Mouse (Mus musculus) CH12.LX (cell line): Measurements from ENCODE around the gene Krt10.

Experiments
- CHD2 ChIP-seq: IDR thresholded peaks from 2 replicates; pipeline ENCODE4 v1.6.1; 2011; ENCODE audit warnings: low read length, improper control_type of control experiment
- CTCF ChIP-seq, 2 experiments: IDR thresholded peaks in 1 of 2; conservative IDR thresholded peaks in 1 of 2; 2 replicates each; pipeline ENCODE4 v1.5.1; 2011 to 2012; ENCODE audit warnings: low read depth in 2 of 2, low read length in 2 of 2, improper control_type of control experiment in 1 of 2, inconsistent platforms in 1 of 2, mild to moderate bottlenecking in 1 of 2, moderate library complexity in 1 of 2
- EP300 ChIP-seq: IDR thresholded peaks from 2 replicates; pipeline ENCODE4 v1.6.1; 2011; ENCODE audit warnings: low read length, improper control_type of control experiment
- KAT2A ChIP-seq: IDR thresholded peaks from 2 replicates; pipeline ENCODE4 v1.6.1; 2012; ENCODE audit warnings: low read length, improper control_type of control experiment, inconsistent platforms; ENCODE audit not compliant: insufficient replicate concordance
- MAX ChIP-seq: IDR thresholded peaks from 2 replicates; pipeline ENCODE4 v1.6.1; 2011; ENCODE audit warnings: low read length, improper control_type of control experiment
- POLR2A ChIP-seq: IDR thresholded peaks from 2 replicates; pipeline ENCODE4 v1.6.1; 2011; ENCODE audit warnings: low read depth, mild to moderate bottlenecking, improper control_type of control experiment, low read length
- POLR2AphosphoS2 ChIP-seq: IDR thresholded peaks from 2 replicates; pipeline ENCODE4 v1.6.1; 2011; ENCODE audit warnings: low read depth, low read length, improper control_type of control experiment
- SMC3 ChIP-seq: IDR thresholded peaks from 2 replicates; pipeline ENCODE4 v1.6.1; 2011; ENCODE audit warnings: low read depth, low read length, improper control_type of control experiment
- ZNF384 ChIP-seq: IDR thresholded peaks from 2 replicates; pipeline ENCODE4 v1.6.1; 2012; ENCODE audit warnings: low read depth, low read length, improper control_type of control experiment, inconsistent platforms

GRCm38 (mm10) chr11:99396661-99397060 lies 7.5 kb upstream of the Krt10 start:
- TF ChIP-seq ZNF384 (no peak), CHD2 (no peak), CTCF (conservative IDR thresholded peaks at IDR 0.05 in 1 of 2, IDR thresholded peaks at IDR 0.05 in 1 of 2; ENCODE audit: low read depth in 2 of 2, low read length in 2 of 2) (no peak), MAX (no peak), POLR2AphosphoS2 (no peak), KAT2A (no peak), SMC3 (no peak), POLR2A (no peak), EP300 (no peak)
